9 mouse cellular contexts compared by ENCODE assay signal in the genomic region with DNA sequence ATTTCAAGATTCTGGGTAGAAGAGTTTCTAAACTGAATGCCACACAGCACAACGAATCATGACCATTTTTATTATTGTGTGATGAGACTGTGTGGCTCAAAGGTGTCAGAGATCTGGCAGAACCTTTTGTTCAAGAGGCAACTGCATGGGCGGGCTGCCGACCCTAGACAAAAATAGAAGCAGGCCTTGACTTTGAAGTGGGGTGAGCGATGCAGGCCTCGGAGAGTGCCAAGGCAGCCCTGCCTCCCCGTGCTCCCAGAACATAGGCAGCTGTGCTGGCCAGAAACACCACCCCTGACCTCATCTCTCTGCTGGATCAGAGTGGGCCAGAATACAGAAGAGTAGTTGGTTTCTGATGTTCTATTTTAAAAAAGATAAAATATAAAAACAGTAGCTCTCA. TPM values are rescaled to one million over a fixed set of nuclear protein-coding genes. Genes with fewer than 3 reads are reported as not detected.
A peak's percentile ranks its signal among the peaks of the same experiment; 100 is the strongest.
DNase-seq lines count a peak whose midpoint lies in the region; ATAC-seq and TF ChIP-seq lines count a peak whose summit lies in the region.
"Had no signal": no experiment of that assay in that cellular context is flagged by ENCODE, and none has a peak within 500 bp of the region (broad histone marks: within the 10 kb centered on the region; RNA-seq: fewer than 3 reads in every experiment).

No protein-coding gene starts in this region.

- TF ChIP-seq CTCF in lung, postnatal 0 days (IDR thresholded peaks at IDR 0.05): no peak

- H3K27ac ChIP-seq in kidney, embryonic 14.5 days (ENCODE audit: low read depth, low read length): 0 out of 2 replicates have a peak overlapping the region, but pooled peaks have one; percentile 6
- H3K27ac ChIP-seq in heart, embryonic 10.5 days: peak overlapping the region; percentile 86
- H3K27ac ChIP-seq in lung, postnatal 0 days (ENCODE audit: low read length): peak overlapping the region; percentile 40
- H3K27ac ChIP-seq: liver, embryonic 15.5 days had no signal

- no peaks in the 10 kb centered on the region for H3K27me3 ChIP-seq in kidney, embryonic 14.5 days (ENCODE audit: control insufficient read depth, insufficient read depth, low read length)
- H3K27me3 ChIP-seq in heart, embryonic 10.5 days (ENCODE audit: insufficient read depth, poor library complexity, severe bottlenecking): no peaks in the 10 kb centered on the region
- no peaks in the 10 kb centered on the region for H3K27me3 ChIP-seq in lung, postnatal 0 days (replicated peaks; ENCODE audit: insufficient read depth, low read length)
- H3K27me3 ChIP-seq: liver, embryonic 15.5 days had no signal

- H3K4me2 ChIP-seq in kidney, embryonic 14.5 days (replicated peaks; ENCODE audit: low read depth, low read length): no peak overlapping the region
- no peak overlapping the region for H3K4me2 ChIP-seq in lung, postnatal 0 days (replicated peaks; ENCODE audit: low read depth, low read length)
- H3K4me2 ChIP-seq: liver, embryonic 15.5 days had no signal

- no peak for ATAC-seq in kidney, embryonic 14.5 days (ENCODE audit: low FRiP score, low TSS enrichment)
- peak; percentile 89 for ATAC-seq in lung, postnatal 0 days

- H3K36me3 ChIP-seq in kidney, embryonic 14.5 days (ENCODE audit: control insufficient read depth, insufficient read depth, low read length): no peaks in the 10 kb centered on the region
- H3K36me3 ChIP-seq in heart, embryonic 10.5 days: no peaks in the 10 kb centered on the region
- H3K36me3 ChIP-seq in lung, postnatal 0 days (ENCODE audit: insufficient read depth, low read length): no peaks in the 10 kb centered on the region
- H3K36me3 ChIP-seq: liver, embryonic 15.5 days had no signal

- DNase-seq in kidney, adult 8-10 months: no peak
- peak; percentile 86 for DNase-seq in adrenal gland, postnatal 14 days
- peak; percentile 80 for DNase-seq in heart, embryonic 10.5 days (ENCODE audit: low spot score)
- DNase-seq in lung, postnatal 0 days (ENCODE audit: low spot score): peak; percentile 69
- no peak for DNase-seq in layer of hippocampus, adult 8-10 months (ENCODE audit: low spot score in 2 of 2)
- no peak for DNase-seq in cerebellum, adult 9-11 months
- no peak for DNase-seq in right cerebral cortex, postnatal 14 days

- H3K4me1 ChIP-seq in kidney, embryonic 14.5 days (ENCODE audit: control insufficient read depth, insufficient read depth, low read length): peaks cover 21% of the 10 kb centered on the region; the same call in 1 of the 2 replicates
- H3K4me1 ChIP-seq in heart, embryonic 10.5 days: peaks cover 32% of the 10 kb centered on the region
- peaks cover 15% of the 10 kb centered on the region; the same call in 1 of the 2 replicates for H3K4me1 ChIP-seq in lung, postnatal 0 days (ENCODE audit: insufficient read depth, low read depth, low read length)
- H3K4me1 ChIP-seq: liver, embryonic 15.5 days had no signal

- 28% methylated on average over 6 of the region's 6 CpGs for WGBS in kidney, embryonic 14.5 days
- WGBS in heart, embryonic 10.5 days: 16% methylated on average over 6 of the region's 6 CpGs
- 15% methylated on average over 6 of the region's 6 CpGs for WGBS in lung, postnatal 0 days

- no peak overlapping the region for H3K9ac ChIP-seq in kidney, embryonic 14.5 days (ENCODE audit: low read depth, low read length)
- H3K9ac ChIP-seq in lung, postnatal 0 days (replicated peaks; ENCODE audit: low read depth): no peak overlapping the region
- H3K9ac ChIP-seq: liver, embryonic 15.5 days had no signal

- TF ChIP-seq EP300 in lung, postnatal 0 days (IDR thresholded peaks at IDR 0.05): peak; percentile 36; the same call in 1 of the 2 replicates

- H3K9me3 ChIP-seq in kidney, embryonic 14.5 days (ENCODE audit: control insufficient read depth, low read length): no peaks in the 10 kb centered on the region
- no peaks in the 10 kb centered on the region for H3K9me3 ChIP-seq in heart, embryonic 10.5 days
- no peaks in the 10 kb centered on the region for H3K9me3 ChIP-seq in lung, postnatal 0 days (ENCODE audit: low read length)
- H3K9me3 ChIP-seq: liver, embryonic 15.5 days had no signal

- no peak overlapping the region for H3K4me3 ChIP-seq in kidney, embryonic 14.5 days (ENCODE audit: low read length)
- no peak overlapping the region for H3K4me3 ChIP-seq in heart, embryonic 10.5 days
- no peak overlapping the region for H3K4me3 ChIP-seq in lung, postnatal 0 days (ENCODE audit: low read depth, low read length)
- H3K4me3 ChIP-seq: liver, embryonic 15.5 days had no signal

RNA-seq across cellular contexts. Expression of a gene that starts 57.6 kb away (rescaled TPM):
- polyA plus RNA-seq in kidney, embryonic 14.5 days (2014; fragmentation: Nextera tagmentation; extraction: Ambion mirVana): 0.14 TPM in 1 of 2 replicates, not detected in the other
- total RNA-seq in adrenal gland, postnatal 14 days (2021): not detected in 2 replicates
- polyA plus RNA-seq in heart, embryonic 10.5 days (2016; fragmentation: Nextera tagmentation; extraction: Ambion mirVana): 24.0 and 70.2 TPM in 2 replicates
- 3.7 and 5.5 TPM in 2 replicates for polyA plus RNA-seq in lung, postnatal 0 days (2015; fragmentation: Nextera tagmentation; extraction: Ambion mirVana)
- 1 to 10 TPM in 2 of 4 experiments, under 1 TPM in 1, not detected in 1; 0.96 to 1.7 (median 1.3) TPM for total RNA-seq in layer of hippocampus, adult 8-10 months (2022)

Comparison
In these comparisons a context has a peak if more than half of its experiments do, and no peak if none do; other contexts are left out.
1. H3K27ac ChIP-seq: peak in every context shown above with its lines; median percentile 86 in heart, embryonic 10.5 days; 40 in lung, postnatal 0 days; 6 in kidney, embryonic 14.5 days.
2. DNase-seq: peak in adrenal gland, postnatal 14 days (single experiment), heart, embryonic 10.5 days (single experiment) and lung, postnatal 0 days (single experiment); none in kidney, adult 8-10 months (0 of 2), layer of hippocampus, adult 8-10 months (0 of 2), cerebellum, adult 9-11 months (single experiment) and right cerebral cortex, postnatal 14 days (single experiment).